Mouse (Mus musculus) gastrocnemius, adult 2 months (tissue): ENCODE measurements around the gene Slc27a5. TPM values are rescaled to one million over a fixed set of nuclear protein-coding genes. Genes with fewer than 3 reads are reported as not detected.
A peak's percentile ranks its signal among the peaks of the same experiment; 100 is the strongest.

ENCODE experiments used
- DNase-seq: peaks from one replicate; pipeline ENCODE4 v3.0.0; 2022
- H3K27ac ChIP-seq: fragments of 200-600 bp; 2 replicates; pipeline ENCODE4 v1.8.1; 2022; ENCODE audit warnings: mild to moderate bottlenecking
- H3K4me3 ChIP-seq: fragments of 200-600 bp; 2 replicates; pipeline ENCODE4 v1.8.1; 2022; ENCODE audit warnings: mild to moderate bottlenecking, moderate library complexity
- CTCF ChIP-seq: fragments of 200-600 bp; IDR thresholded peaks from 2 replicates; pipeline ENCODE4 v1.8.1; 2022; ENCODE audit warnings: antibody characterized with exemption, mild to moderate bottlenecking, moderate library complexity
- intact Hi-C: fragments of 180-260 bp; cut with DNase I; formaldehyde crosslinking; loops from one replicate; pipeline ENCODE4 v1.15.1; 2025
- total RNA-seq, 2 experiments: library from RNA; stranded (reverse); gene quantifications; 2 replicates each; pipeline ENCODE4 v1.2.3; 2021

The Slc27a5 gene
- total RNA-seq, 2 experiments from 2014 or later, result 0.42 TPM; not detected in 1

- Histone ChIP-seq H3K27ac (peak within 1 kb of the TSS; percentile 93), H3K4me3 (peak within 1 kb of the TSS; percentile 98)
- intact Hi-C loops, result no loop called here
- peak; percentile 95 for DNase-seq
- TF ChIP-seq CTCF, result no peak
Measured at GRCm38 (mm10) chr7:12965678-12966091, 32.3 kb downstream of the Slc27a5 start, which contains the start of gene Zfp324. TSS of gene Zfp324 (plus strand) at chr7:12965838.

GRCm38 (mm10) chr7:12961511-12962141, 36.4 kb downstream of the Slc27a5 start:
- Histone ChIP-seq H3K27ac (peak overlapping the region; percentile 85), H3K4me3 (peak overlapping the region; percentile 76)
- no peak for TF ChIP-seq CTCF
- peak; percentile 44 for DNase-seq
- intact Hi-C loops, result loop anchor here (5.0 kb wide), 1 partner anchor 39 kb away; the partner anchor contains the start of gene Rps5

GRCm38 (mm10) chr7:12959718-12960117, 38.3 kb downstream of the Slc27a5 start:
- no peak overlapping the region for H3K4me3 ChIP-seq
- DNase-seq, result no peak
- intact Hi-C loops, result loop anchor here (5.0 kb wide), 1 partner anchor 37 kb away; the partner anchor contains the start of gene Rps5

GRCm38 (mm10) chr7:12958948-12959347, 39.0 kb downstream of the Slc27a5 start:
- intact Hi-C loops, result no loop called here
- no peak for TF ChIP-seq CTCF
- Histone ChIP-seq H3K27ac (no peak overlapping the region), H3K4me3 (no peak overlapping the region)
- no peak for DNase-seq

More at GRCm38 (mm10) chr7:12959718-12960117, 38.3 kb downstream of the Slc27a5 start:
- TF ChIP-seq CTCF, result no peak
- no peak overlapping the region for H3K27ac ChIP-seq

GRCm38 (mm10) chr7:12957511-12957910, 40.5 kb downstream of the Slc27a5 start:
- no peak for TF ChIP-seq CTCF
- no peak overlapping the region for H3K27ac ChIP-seq
- H3K4me3 ChIP-seq, result no peak overlapping the region
- intact Hi-C loops, result no loop called here
- DNase-seq, result no peak

GRCm38 (mm10) chr7:12954896-12955295, 43.1 kb downstream of the Slc27a5 start:
- DNase-seq, result no peak
- TF ChIP-seq CTCF, result no peak
- H3K27ac ChIP-seq, result no peak overlapping the region
- H3K4me3 ChIP-seq, result no peak overlapping the region
- intact Hi-C loops, result no loop called here

GRCm38 (mm10) chr7:12949872-12950229, 48.1 kb downstream of the Slc27a5 start:
- no peak for TF ChIP-seq CTCF
- DNase-seq, result no peak
- intact Hi-C loops, result loop anchor here (1.0 to 2.0 kb wide), 2 partner anchors 28 to 53 kb away; partner anchors contain the start of genes Rps5 and Zscan22
- H3K27ac ChIP-seq, result peak overlapping the region; percentile 89
- peak overlapping the region; percentile 89 for H3K4me3 ChIP-seq

- no peak for TF ChIP-seq CTCF
- peak; percentile 90 for DNase-seq
- Histone ChIP-seq H3K4me3 (peak overlapping the region; percentile 89), H3K27ac (peak overlapping the region; percentile 89)
- intact Hi-C loops, result loop anchor here (1.0 to 2.0 kb wide), 2 partner anchors 27 to 52 kb away; partner anchors contain the start of genes Rps5 and Zscan22
Measured at GRCm38 (mm10) chr7:12949032-12949871, 48.7 kb downstream of the Slc27a5 start.

- intact Hi-C loops, result no loop called here
- peak; percentile 41 for TF ChIP-seq CTCF
Measured at GRCm38 (mm10) chr7:12943488-12943887, 54.5 kb downstream of the Slc27a5 start.

GRCm38 (mm10) chr7:12940599-12940998, 57.4 kb downstream of the Slc27a5 start:
- no peak for TF ChIP-seq CTCF
- Histone ChIP-seq H3K27ac (no peak overlapping the region), H3K4me3 (no peak overlapping the region)
- intact Hi-C loops, result no loop called here
- DNase-seq, result no peak

More at GRCm38 (mm10) chr7:12943488-12943887, 54.5 kb downstream of the Slc27a5 start:
- H3K27ac ChIP-seq, result no peak overlapping the region
- DNase-seq, result no peak
- H3K4me3 ChIP-seq, result no peak overlapping the region

Other genes with a start within 250 kb of the Slc27a5 start
- gene Zscan18, start 194.6 kb downstream of the Slc27a5 start, total RNA-seq, result under 1 TPM; 0.53 to 0.61 TPM
- gene Zfp329, start 179.3 kb downstream of the Slc27a5 start, total RNA-seq, result 1 to 10 TPM; 3.7 to 5.6 TPM
- 10 to 100 TPM; 11.4 to 13.2 TPM for gene Zfp110, start 163.4 kb downstream of the Slc27a5 start, total RNA-seq
- 1 to 10 TPM; 2.2 to 2.3 TPM for gene Zfp128, start 117.0 kb downstream of the Slc27a5 start, total RNA-seq
- 1 to 10 TPM; 3.7 to 4.4 TPM for gene Zscan22, start 100.4 kb downstream of the Slc27a5 start, total RNA-seq
- 100 to 1,000 TPM; 574 to 617 TPM for gene Rps5, start 75.9 kb downstream of the Slc27a5 start, total RNA-seq
- gene Rnf225, start 70.8 kb downstream of the Slc27a5 start, total RNA-seq, result under 1 TPM; 0.31 to 0.81 TPM
- 1 to 10 TPM; 1.5 to 2.0 TPM for gene Zfp324, start 32.4 kb downstream of the Slc27a5 start, total RNA-seq
- gene Zfp446, start 20.3 kb downstream of the Slc27a5 start, total RNA-seq, result 1 to 10 TPM; 2.7 TPM
- gene Trim28, start 922 bp upstream of the Slc27a5 start, total RNA-seq, result 10 to 100 TPM; 71.3 to 71.5 TPM
- gene Zbtb45, start 11.8 kb upstream of the Slc27a5 start, total RNA-seq, result 1 to 10 TPM; 3.3 to 4.4 TPM
- gene Chmp2a, start 36.6 kb upstream of the Slc27a5 start, total RNA-seq, result 100 to 1,000 TPM in 1 of 2 experiments, 10 to 100 TPM in 1; 76.2 to 106 TPM
- gene Ube2m, start 40.1 kb upstream of the Slc27a5 start, total RNA-seq, result 100 to 1,000 TPM; 136 to 146 TPM
- gene Mzf1, start 56.6 kb upstream of the Slc27a5 start, total RNA-seq, result under 1 TPM; 0.51 to 0.92 TPM
- not detected for gene Vmn1r85, start 97.0 kb upstream of the Slc27a5 start, total RNA-seq
- not detected for gene Vmn1r86, start 121.7 kb upstream of the Slc27a5 start, total RNA-seq
- not detected for gene Vmn1r87, start 142.0 kb upstream of the Slc27a5 start, total RNA-seq
- under 1 TPM; 0.05 to 0.11 TPM for gene Vmn1r88, start 161.4 kb upstream of the Slc27a5 start, total RNA-seq
- not detected for gene Vmn1r89, start 214.8 kb upstream of the Slc27a5 start, total RNA-seq